Mouse (Mus musculus) myocyte (in vitro differentiated cells): ENCODE measurements at regions not wholly inside any gene's neighbourhood (a gene's known extent, or its start where the extent isn't known, plus 50 kb on each side); places are given as distances from the start of the nearest gene placed in this dataset.

Source experiments
- CEBPB ChIP-seq: IDR thresholded peaks from 2 replicates; pipeline ENCODE4 v1.6.1; 2011; ENCODE audit warnings: mild to moderate bottlenecking, moderate library complexity; ENCODE audit not compliant: poor library complexity, insufficient read depth, severe bottlenecking
- E2F4 ChIP-seq: IDR thresholded peaks from one replicate; pipeline ENCODE4 v1.6.1; 2011; ENCODE audit warnings: mild to moderate bottlenecking, control low read depth, moderate library complexity; ENCODE audit not compliant: insufficient read depth
- MAX ChIP-seq: IDR thresholded peaks from one replicate; pipeline ENCODE4 v1.6.1; 2011; ENCODE audit warnings: low read depth, mild to moderate bottlenecking, control low read depth
- MYOD1 ChIP-seq, 3 experiments: IDR thresholded peaks; one replicate each; pipeline ENCODE4 v1.6.1; 2011; ENCODE audit warnings: control low read depth in 2 of 3, low read depth in 2 of 3, mild to moderate bottlenecking in 2 of 3, moderate library complexity in 1 of 3; ENCODE audit not compliant: insufficient read length in 2 of 3, control insufficient read depth in 1 of 3
- POLR2A ChIP-seq: IDR thresholded peaks from one replicate; pipeline ENCODE4 v1.6.1; 2011; ENCODE audit warnings: low read depth, mild to moderate bottlenecking, control low read depth, moderate library complexity; ENCODE audit not compliant: insufficient read length
- POLR2AphosphoS2 ChIP-seq: IDR thresholded peaks from one replicate; pipeline ENCODE4 v1.6.1; 2011; ENCODE audit warnings: low read depth, control low read depth; ENCODE audit not compliant: insufficient read length
- TCF3 ChIP-seq: IDR thresholded peaks from one replicate; pipeline ENCODE4 v1.6.1; 2011; ENCODE audit warnings: low read depth, control low read depth; ENCODE audit not compliant: insufficient read length
- USF1 ChIP-seq: IDR thresholded peaks from one replicate; pipeline ENCODE4 v1.6.1; 2011; ENCODE audit warnings: low read depth, mild to moderate bottlenecking, control low read depth, moderate library complexity

DNA sequence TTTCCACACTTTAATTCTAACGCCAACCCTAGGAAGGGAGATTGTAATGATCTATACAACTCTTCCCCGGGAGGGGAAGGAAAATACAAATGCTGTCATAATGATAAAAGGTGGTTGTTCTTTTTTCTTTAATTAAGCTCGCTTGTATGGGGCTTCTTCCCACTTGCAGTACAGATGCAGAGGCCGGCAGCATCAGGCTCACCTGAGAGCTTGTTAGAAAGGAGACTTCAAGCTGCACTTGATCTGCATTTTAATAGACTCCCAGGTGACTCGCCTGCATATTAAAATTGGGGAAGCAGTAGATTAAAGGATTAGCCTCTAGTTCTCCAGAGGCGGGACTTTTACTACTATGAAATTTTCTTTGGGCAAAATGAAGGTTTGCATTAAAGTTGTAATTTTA, 140.8 kb upstream of the Ogfrl1 start:
- TF ChIP-seq USF1 (no peak), E2F4 (no peak), CEBPB (no peak), POLR2A (no peak), MAX (no peak), POLR2AphosphoS2 (no peak), TCF3 (no peak), MYOD1 (IDR thresholded peaks at IDR 0.05; ENCODE audit: control insufficient read depth in 1 of 3, insufficient read length in 2 of 3, low read depth in 2 of 3) (no peak)
